Mouse (Mus musculus) intestine, postnatal 0 days (tissue): ENCODE results near the gene Gm49321. TPM values are rescaled to one million over a fixed set of nuclear protein-coding genes. Genes with fewer than 3 reads are reported as not detected.
A peak's percentile ranks its signal among the peaks of the same experiment; 100 is the strongest.

ENCODE experiments used
- ATAC-seq: fragments of 200-750 bp; cut with Nextera tagmentation; 2 replicates; pipeline ENCODE4 v1.8.0; 2017; ENCODE audit warnings: mild to moderate bottlenecking, moderate TSS enrichment, moderate library complexity
- H3K27ac ChIP-seq: fragments of 300-500 bp; sonication (generic); 2 replicates; pipeline ENCODE4 v1.5.1; 2014; ENCODE audit warnings: mild to moderate bottlenecking, low read depth, low read length, moderate library complexity
- H3K27me3 ChIP-seq: fragments of 300-500 bp; sonication (generic); replicated peaks from 2 replicates; pipeline ENCODE4 v1.6.1; 2014; ENCODE audit warnings: low read length, mixed read lengths; ENCODE audit not compliant: control insufficient read depth, insufficient read depth
- H3K36me3 ChIP-seq: fragments of 300-500 bp; sonication (generic); 2 replicates; pipeline ENCODE4 v1.6.1; 2014; ENCODE audit warnings: mild to moderate bottlenecking, moderate library complexity; ENCODE audit not compliant: control insufficient read depth, insufficient read depth
- H3K4me1 ChIP-seq: fragments of 300-500 bp; sonication (generic); replicated peaks from 2 replicates; pipeline ENCODE4 v1.6.1; 2014; ENCODE audit warnings: antibody characterized with exemption, low read length, mixed read lengths; ENCODE audit not compliant: control insufficient read depth, insufficient read depth
- H3K4me2 ChIP-seq: fragments of 300-500 bp; sonication (generic); replicated peaks from 2 replicates; pipeline ENCODE4 v1.6.1; 2014; ENCODE audit warnings: low read depth, mild to moderate bottlenecking, moderate library complexity
- H3K4me3 ChIP-seq: fragments of 300-500 bp; sonication (generic); 2 replicates; pipeline ENCODE4 v1.5.1; 2014; ENCODE audit warnings: low read depth, low read length
- H3K9ac ChIP-seq: fragments of 300-500 bp; sonication (generic); 2 replicates; pipeline ENCODE4 v1.6.1; 2014; ENCODE audit warnings: mild to moderate bottlenecking, low read depth, low read length
- H3K9me3 ChIP-seq: fragments of 300-500 bp; sonication (generic); 2 replicates; pipeline ENCODE4 v1.6.1; 2016; ENCODE audit warnings: mixed run types; ENCODE audit not compliant: control insufficient read depth
- CTCF ChIP-seq: sonication (generic); IDR thresholded peaks from 2 replicates; pipeline ENCODE4 v1.5.1; 2016; ENCODE audit warnings: low read depth, mild to moderate bottlenecking, control low read depth, antibody characterized with exemption, moderate library complexity
- WGBS: fragments of 180-500 bp; shearing (Covaris S2); extraction: QIAGEN DNeasy Blood & Tissue Kit; methylation state at CpG from one replicate; pipeline ENCODE4 v1.1.7; 2014; 5-methylcytosine and 5-hydroxymethylcytosine counted together
- polyA plus RNA-seq: library from polyadenylated mRNA; unstranded; fragments of >200 nt; fragmentation: Nextera tagmentation; extraction: Ambion mirVana; gene quantifications from 2 replicates; pipeline ENCODE4 v1.2.1, GENCODE M21; 2015

The Gm49321 gene
- polyA plus RNA-seq, 1 experiment from 2014 or later = 4.1 TPM

DNA sequence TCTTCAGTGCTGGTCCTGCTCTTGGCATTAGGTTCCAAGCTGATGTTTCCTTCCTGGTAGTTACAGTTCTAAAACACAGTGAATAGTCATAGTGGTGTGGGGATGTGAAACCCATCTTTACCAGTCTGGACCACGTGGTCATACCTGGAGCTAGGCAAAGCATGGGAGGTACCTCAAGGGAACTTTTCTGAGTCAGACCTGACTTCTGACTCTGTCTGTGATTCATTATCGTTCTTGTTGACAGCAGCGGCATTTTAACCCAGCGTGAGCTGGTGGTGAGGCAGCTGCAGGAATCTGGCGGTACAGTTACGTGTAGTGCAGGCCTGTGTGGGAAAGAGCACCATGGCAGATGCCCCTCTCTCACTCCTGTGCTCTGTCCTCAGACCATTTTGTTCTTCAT, 37.1 kb downstream of the Gm49321 start:
- no peak overlapping the region for H3K9ac ChIP-seq
- no peak overlapping the region for H3K4me2 ChIP-seq
- ATAC-seq = no peak
- H3K9me3 ChIP-seq = 0 out of 2 replicates have a peak, but pooled peaks cover 2% of the 10 kb centered on the region
- peaks cover 66% of the 10 kb centered on the region for H3K36me3 ChIP-seq
- H3K4me1 ChIP-seq = no peaks in the 10 kb centered on the region
- no peak overlapping the region for H3K4me3 ChIP-seq
- TF ChIP-seq CTCF = no peak
- H3K27ac ChIP-seq = no peak overlapping the region
- WGBS = 93% methylated on average over 6 of the region's 6 CpGs
- H3K27me3 ChIP-seq = no peaks in the 10 kb centered on the region

DNA sequence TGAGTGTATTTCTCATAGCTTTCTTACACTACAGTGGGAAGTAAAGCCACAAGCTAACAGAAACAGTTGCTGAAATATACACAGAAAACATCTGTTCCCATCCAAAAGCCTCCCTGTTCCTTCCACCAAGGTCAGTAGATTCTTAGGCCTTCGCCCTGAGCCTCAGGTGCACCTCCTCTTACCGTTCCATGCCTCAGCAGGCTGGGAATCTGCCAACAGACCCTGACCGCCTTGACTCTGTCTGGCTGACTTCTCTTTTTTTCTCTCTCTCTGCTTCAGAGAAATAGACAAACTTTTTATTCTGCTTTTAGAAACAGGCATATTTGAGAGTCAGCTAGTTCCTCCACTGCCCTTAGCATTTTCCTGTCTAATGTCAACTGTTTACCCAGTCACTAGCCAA, 40.7 kb downstream of the Gm49321 start:
- TF ChIP-seq CTCF = no peak
- Histone ChIP-seq H3K27ac (no peak overlapping the region), H3K4me2 (no peak overlapping the region), H3K4me3 (no peak overlapping the region), H3K4me1 (no peaks in the 10 kb centered on the region), H3K9ac (no peak overlapping the region), H3K36me3 (peaks cover 43% of the 10 kb centered on the region), H3K9me3 (no peaks in the 10 kb centered on the region), H3K27me3 (no peaks in the 10 kb centered on the region)
- 91% methylated on average over 3 of the region's 3 CpGs for WGBS
- no peak for ATAC-seq

GRCm38 (mm10) chr12:73979667-73980066, 42.2 kb downstream of the Gm49321 start:
- no peak overlapping the region for H3K9ac ChIP-seq
- no peaks in the 10 kb centered on the region for H3K9me3 ChIP-seq
- TF ChIP-seq CTCF = no peak
- no peak overlapping the region for H3K4me2 ChIP-seq
- peaks cover 41% of the 10 kb centered on the region for H3K36me3 ChIP-seq
- 74% methylated on average over 5 of the region's 5 CpGs for WGBS
- H3K4me3 ChIP-seq = no peak overlapping the region
- no peak overlapping the region for H3K27ac ChIP-seq
- no peaks in the 10 kb centered on the region for H3K4me1 ChIP-seq
- H3K27me3 ChIP-seq = no peaks in the 10 kb centered on the region
- ATAC-seq = peak; percentile 79

DNA sequence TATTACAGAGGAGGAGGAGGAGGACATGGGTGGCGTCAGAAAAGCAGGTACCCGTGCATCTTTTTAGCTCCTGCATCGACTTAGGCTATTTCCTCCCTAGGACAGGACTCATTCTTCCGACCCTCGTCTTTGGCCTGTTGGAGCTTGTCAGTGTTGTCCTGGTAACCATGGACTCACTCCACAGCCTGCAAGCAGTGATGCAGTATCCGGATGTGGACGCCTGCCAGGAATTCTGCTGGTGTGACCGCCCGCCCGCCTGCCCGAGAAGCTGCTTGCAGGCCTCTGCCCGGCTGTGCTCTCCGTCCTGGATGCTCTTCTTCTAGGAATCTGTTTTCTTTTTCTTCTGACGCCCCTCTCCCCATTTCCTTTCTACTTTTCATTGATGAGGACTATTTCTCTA, 45.1 kb downstream of the Gm49321 start:
- Histone ChIP-seq H3K4me2 (no peak overlapping the region), H3K27me3 (no peaks in the 10 kb centered on the region), H3K4me3 (no peak overlapping the region), H3K27ac (no peak overlapping the region), H3K9ac (no peak overlapping the region), H3K4me1 (no peaks in the 10 kb centered on the region), H3K36me3 (peaks cover 44% of the 10 kb centered on the region), H3K9me3 (no peaks in the 10 kb centered on the region)
- TF ChIP-seq CTCF = no peak
- ATAC-seq = no peak
- 65% methylated on average over 14 of the region's 14 CpGs for WGBS

GRCm38 (mm10) chr12:73986299-73986698, 48.8 kb downstream of the Gm49321 start:
- Histone ChIP-seq H3K27ac (no peak overlapping the region), H3K9me3 (no peaks in the 10 kb centered on the region), H3K4me1 (no peaks in the 10 kb centered on the region), H3K4me2 (no peak overlapping the region), H3K4me3 (no peak overlapping the region), H3K9ac (no peak overlapping the region), H3K27me3 (no peaks in the 10 kb centered on the region), H3K36me3 (peaks cover 28% of the 10 kb centered on the region)
- 81% methylated on average over 7 of the region's 7 CpGs for WGBS
- ATAC-seq = no peak
- no peak for TF ChIP-seq CTCF

DNA sequence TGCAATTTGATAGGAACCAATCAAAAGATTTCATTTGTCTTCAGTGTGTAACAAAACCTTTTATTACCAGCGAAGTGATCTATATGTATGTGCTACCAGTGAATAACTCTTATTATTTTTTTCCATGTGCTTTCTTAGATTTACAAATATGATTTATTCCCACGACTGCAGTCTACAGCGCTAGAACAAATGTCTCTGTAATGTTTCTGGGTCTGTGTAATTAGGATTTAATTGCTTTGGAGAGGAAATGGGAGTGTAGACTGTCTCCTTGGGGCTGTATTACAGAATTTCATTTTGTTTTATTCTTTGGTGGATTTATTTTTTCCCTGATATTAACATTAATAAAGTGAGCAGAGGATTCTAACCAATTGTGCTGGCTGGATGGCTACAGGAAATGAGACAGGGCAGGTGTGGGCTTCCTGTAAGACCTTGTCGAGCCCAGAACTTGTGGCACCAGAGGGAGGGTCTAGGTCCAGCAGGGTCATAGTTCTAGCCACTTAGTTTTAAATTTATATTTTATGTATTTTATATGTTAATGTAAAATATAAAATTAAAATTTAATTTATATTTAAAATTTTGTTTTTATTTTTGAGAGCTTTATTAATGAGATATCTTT, 51.0 kb downstream of the Gm49321 start:
- H3K4me2 ChIP-seq = no peak overlapping the region
- H3K9me3 ChIP-seq = no peaks in the 10 kb centered on the region
- no peak for ATAC-seq
- H3K4me3 ChIP-seq = no peak overlapping the region
- H3K4me1 ChIP-seq = no peaks in the 10 kb centered on the region
- no peak overlapping the region for H3K9ac ChIP-seq
- no peak overlapping the region for H3K27ac ChIP-seq
- TF ChIP-seq CTCF = no peak
- WGBS = 85% methylated on average over 4 of the region's 4 CpGs
- no peaks in the 10 kb centered on the region for H3K27me3 ChIP-seq
- peaks cover 17% of the 10 kb centered on the region for H3K36me3 ChIP-seq

DNA sequence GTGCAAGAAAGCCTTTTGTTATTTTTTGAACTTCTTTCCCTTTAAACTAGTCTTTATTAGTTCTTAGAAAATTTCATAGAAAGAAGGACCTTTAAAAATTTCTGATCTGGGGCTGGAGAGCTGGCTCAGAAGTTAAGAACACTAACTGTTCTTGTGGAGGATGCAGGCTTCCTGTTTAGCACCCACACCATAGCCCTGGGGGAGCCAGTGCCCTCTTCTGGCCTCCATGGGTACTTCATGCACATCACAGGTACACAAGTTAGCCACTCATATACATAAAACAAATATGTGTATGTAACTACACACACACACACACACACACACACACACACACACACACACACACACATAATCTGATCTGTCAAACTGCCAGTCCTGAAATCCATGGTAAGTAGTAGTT, 52.1 kb downstream of the Gm49321 start:
- TF ChIP-seq CTCF = peak; percentile 76
- Histone ChIP-seq H3K4me3 (no peak overlapping the region), H3K27me3 (no peaks in the 10 kb centered on the region), H3K4me1 (no peaks in the 10 kb centered on the region), H3K9ac (no peak overlapping the region), H3K36me3 (peaks cover 12% of the 10 kb centered on the region), H3K4me2 (no peak overlapping the region), H3K27ac (no peak overlapping the region), H3K9me3 (no peaks in the 10 kb centered on the region)
- no peak for ATAC-seq
